Mouse (Mus musculus) layer of hippocampus, postnatal 14 days (tissue): ENCODE data around the gene Crk. TPM values are rescaled to one million over a fixed set of nuclear protein-coding genes. Genes with fewer than 3 reads are reported as not detected.
A peak's percentile ranks its signal among the peaks of the same experiment; 100 is the strongest.

ENCODE experiments used
- DNase-seq, 2 experiments: peaks; one replicate each; pipeline ENCODE4 v3.0.0; 2021 to 2022; ENCODE audit warnings: low spot score in 2 of 2, mixed read lengths in 1 of 2
- total RNA-seq, 2 experiments: library from RNA; stranded (reverse); gene quantifications; 2 replicates each; pipeline ENCODE4 v1.2.3; 2021

Gene Crk
- total RNA-seq, 2 experiments from 2014 or later = 127 to 129 TPM

DNA sequence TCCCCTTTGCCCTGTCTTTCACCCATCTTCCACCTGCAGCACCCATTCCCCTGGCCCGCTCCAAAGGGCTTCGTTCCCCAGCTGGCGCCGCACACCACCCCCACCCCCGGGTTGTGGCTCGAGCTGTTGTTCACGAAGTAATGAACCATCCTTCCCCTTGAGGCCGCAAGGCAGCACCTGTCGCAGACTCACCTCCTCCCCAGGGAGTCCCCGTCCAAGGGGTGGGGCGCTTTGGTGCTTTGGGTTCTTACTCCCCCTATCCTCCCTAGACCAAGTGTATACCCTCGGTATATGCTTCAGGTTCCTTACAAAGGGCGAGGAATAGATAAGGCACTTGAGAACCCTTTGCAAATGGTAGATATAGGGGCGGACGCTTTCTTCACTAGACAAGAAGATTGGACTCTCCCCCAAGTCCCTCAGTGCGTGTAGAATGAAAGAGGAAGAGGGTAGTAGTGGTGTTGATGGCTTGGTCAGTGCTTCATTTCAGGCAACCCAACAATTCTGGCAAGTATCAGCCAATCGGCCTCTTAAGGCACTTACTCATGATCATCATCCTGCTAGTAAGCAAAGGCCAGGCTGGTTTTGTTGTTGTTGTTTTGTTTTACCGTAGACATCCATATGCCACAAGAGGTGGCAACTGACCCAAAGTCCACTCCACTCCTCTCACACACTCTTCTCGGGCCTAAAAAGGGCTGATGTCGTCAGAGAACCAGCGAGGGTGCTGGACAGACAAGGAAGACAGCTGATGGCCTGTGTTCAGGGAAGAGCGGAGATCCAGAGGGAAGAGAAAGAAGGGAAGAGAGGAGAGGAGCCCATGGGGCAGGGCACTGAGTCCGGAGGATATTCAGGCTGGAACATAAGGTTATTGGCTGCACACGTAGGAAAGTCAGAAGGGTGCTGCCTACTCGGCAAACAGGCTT lies 24.3 kb upstream of the Crk start:
- no peak for DNase-seq

- DNase-seq = peak in 1 of 2 experiments; percentile 46
Measured at GRCm38 (mm10) chr11:75655621-75656545, 23.2 kb upstream of the Crk start.

GRCm38 (mm10) chr11:75656621-75657590 lies 22.2 kb upstream of the Crk start:
- no peak for DNase-seq

DNA sequence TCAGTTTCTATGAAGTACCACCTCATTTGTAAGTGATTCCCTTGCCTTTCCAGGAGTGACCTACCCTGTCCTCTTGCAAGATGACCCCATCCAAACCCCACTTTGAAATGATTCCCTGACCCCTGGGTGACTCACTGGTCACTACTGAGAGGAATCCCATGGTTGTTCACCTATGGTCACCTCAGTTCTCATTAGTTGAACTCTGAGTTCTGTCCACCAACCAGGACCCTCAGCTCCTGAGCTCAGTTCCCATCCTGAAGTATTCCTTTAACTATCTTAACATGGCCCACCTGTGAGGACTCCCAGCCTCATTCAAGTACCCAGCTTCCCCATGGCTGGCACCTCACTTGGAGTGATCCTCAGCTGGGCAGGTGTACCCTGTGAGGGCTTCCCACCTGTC lies 21.2 kb upstream of the Crk start:
- no peak for DNase-seq

DNA sequence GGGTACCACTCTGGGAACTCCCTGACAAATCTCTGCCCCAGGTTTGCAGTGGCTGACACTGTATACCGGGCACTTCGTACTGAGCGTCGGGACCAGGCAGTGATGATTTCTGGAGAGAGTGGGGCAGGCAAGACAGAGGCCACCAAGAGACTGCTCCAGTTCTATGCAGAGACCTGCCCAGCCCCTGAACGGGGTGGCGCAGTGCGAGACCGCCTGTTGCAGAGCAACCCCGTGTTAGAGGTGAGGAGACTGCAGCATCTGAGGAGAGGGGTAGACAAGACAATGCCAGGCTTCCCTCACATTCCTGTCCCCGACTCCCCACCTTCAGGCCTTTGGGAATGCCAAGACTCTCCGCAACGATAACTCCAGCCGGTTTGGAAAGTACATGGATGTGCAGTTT lies 20.7 kb upstream of the Crk start:
- no peak for DNase-seq

- DNase-seq = no peak
Measured at GRCm38 (mm10) chr11:75658996-75659750, 19.9 kb upstream of the Crk start.

GRCm38 (mm10) chr11:75660081-75660590 lies 18.9 kb upstream of the Crk start:
- DNase-seq = no peak

- no peak for DNase-seq
Measured at GRCm38 (mm10) chr11:75660941-75661800, 17.9 kb upstream of the Crk start.

GRCm38 (mm10) chr11:75662131-75662530 lies 16.9 kb upstream of the Crk start:
- no peak for DNase-seq

DNA sequence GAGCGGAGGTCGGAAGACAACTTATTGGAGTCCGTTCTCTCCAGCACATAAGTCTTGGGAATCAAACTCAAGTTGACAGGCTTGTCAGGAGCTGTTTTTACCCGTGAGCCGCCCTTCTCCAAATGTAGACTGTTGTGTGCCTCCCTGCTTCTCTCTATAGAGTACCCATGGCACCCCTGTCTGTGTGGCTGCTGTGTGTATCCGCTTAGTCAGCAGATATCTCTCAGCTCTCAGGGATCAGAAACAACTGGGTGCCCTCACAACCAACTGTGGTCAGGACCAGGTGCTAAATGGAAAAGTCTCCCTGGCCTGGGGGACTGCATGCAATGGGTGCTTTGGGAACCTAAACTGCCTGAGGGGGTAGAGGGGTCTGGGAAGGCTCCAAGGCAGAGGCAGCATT lies 12.8 kb upstream of the Crk start:
- DNase-seq = no peak

DNA sequence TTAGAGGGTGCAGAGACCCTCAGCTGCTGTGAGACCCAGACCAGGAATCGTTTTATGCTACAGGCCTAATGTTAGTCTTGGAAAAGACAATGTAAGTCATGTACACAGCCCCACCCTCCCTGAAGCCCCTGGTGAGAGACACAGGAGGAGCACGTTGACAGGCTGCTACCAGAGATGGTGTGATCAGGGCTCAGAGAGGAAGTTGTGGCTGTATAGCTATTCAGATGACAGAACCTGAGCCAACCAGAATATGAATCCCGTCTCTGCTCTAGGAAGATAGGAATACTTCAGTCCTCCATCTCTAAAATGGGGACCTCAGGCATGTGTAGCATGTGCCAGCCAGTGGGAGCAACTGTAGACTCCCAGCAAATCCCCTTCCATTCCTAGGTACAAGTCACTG lies 10.4 kb upstream of the Crk start:
- DNase-seq = no peak

GRCm38 (mm10) chr11:75669176-75669852 lies 9.7 kb upstream of the Crk start:
- no peak for DNase-seq

- no peak for DNase-seq
Measured at GRCm38 (mm10) chr11:75669853-75670200, 9.2 kb upstream of the Crk start.

DNA sequence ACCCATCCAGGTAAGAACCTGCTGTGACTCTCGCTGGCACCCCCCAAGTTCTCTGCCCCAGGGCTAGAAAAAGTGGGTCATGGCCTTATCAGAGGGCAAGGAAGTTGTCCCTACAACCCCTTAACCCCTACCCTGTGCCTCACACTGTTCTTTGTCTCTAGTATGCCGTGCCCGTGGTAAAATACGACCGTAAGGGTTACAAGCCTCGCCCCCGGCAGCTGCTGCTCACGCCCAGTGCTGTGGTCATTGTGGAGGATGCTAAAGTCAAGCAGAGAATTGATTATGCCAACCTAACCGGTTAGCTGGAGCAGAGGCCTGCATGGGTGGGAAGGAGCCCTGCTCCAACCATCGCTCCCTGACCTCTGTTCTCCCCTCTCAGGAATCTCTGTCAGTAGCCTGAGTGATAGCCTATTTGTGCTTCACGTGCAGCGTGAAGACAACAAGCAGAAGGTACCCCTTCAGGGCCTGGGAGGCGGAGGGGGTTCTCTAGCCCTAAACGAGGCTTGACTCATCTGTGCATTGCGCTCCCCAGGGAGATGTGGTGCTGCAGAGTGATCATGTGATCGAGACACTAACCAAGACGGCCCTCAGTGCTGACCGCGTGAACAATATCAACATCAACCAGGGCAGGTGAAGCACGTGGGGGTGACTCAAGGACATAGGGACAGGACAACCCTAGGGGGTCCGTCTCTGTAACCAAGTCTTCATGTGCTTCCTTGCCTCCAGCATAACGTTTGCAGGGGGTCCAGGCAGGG lies 7.5 kb upstream of the Crk start:
- no peak for DNase-seq

DNA sequence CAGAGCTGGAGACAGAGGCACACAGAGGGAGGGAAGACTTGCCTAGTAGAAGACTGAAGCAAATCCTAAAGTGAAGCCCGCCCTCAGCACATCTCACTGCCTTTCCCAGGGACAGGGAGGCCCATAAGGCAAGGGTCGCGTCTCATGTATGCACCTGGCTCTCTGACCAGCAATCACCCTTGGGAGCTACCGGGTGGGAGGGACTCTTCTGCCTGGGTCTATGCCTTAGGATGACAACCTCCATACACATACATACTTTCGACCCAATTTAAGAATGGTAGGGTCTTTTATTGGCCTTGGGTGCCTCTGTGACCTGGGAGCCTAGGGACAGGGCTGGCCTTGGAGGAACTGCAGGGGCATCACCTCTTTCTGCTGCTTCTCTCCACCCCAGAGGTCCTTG lies 5.6 kb upstream of the Crk start:
- DNase-seq = no peak

DNA sequence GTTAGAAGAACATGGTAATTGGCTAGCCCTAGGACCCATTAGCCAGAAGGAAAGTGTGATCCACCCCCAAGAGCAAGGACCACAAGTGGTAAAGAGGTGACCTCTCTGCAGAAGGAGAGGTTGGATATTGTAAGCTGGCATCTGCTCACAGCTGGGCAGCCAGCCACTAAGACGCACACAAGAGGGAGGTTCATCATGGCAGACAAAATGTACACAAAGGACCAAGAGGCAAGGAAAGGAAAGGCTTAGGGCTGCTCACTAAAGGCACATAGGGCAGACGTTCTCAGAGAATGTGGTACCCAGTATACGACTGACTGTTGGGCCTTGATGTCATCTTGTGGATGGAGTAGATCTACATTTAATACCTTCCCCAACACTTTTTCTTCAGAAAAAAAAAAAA lies 4.2 kb upstream of the Crk start:
- DNase-seq = no peak

DNA sequence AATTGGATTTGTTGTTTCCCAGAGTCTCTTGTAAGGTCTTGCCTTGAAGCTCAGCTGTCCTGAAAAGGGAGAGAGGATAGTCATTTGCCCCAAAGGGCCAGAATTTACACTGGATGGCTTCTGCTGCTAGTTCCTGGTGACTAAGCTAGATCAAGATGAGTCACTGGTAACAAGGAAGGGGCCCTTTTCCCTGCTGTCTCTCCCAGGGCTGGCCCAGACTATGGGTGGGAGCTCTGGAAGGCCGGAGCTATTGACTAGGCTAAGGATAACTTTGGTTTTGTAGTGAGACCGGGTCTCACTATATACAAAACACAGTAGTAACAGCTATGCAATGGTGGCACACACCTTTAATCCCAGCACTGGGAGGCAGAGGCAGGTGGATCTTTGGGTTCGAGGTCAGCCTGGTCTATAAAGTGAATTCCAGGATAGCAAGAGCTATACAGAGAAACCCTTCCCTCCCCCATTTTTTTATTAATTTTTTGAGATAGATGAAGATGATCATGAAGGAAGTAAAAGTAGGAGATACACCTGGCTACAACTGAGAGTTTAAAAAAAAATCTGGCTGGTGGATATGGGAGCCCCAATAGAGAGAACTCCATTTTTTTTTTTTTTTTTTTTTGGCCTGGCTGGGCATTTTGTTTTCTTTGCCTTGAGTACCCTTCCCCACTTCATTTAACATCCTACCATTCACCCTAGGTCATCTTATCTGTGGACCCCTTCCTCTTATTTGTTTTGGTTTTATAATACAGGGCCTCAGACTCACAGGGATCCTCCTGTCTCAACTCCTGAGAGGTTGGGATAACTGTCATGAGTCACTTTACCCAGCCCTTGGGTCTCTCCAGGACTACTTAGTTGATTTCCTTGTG lies 945 bp upstream of the Crk start:
- DNase-seq = no peak
